Mouse (Mus musculus) central nervous system, embryonic 11.5 days (tissue): Measurements from ENCODE around the gene Anks6. TPM values are rescaled to one million over a fixed set of nuclear protein-coding genes. Genes with fewer than 3 reads are reported as not detected.

Experiments used
- polyA plus RNA-seq: library from polyadenylated mRNA; depleted of rRNA; stranded (reverse); fragments of >200 nt; gene quantifications from 2 replicates; pipeline ENCODE4 v1.2.3, GENCODE M21; 2012; rRNA removed

The Anks6 gene
- polyA plus RNA-seq = 8.9 and 10.8 TPM in 2 replicates

GRCm38 (mm10) chr4:47056791-47057509 is at the start of gene Anks6:
TSS of gene Anks6 (minus strand) at chr4:47057427.

GRCm38 (mm10) chr4:47091493-47092386 is 34.5 kb upstream of the Anks6 start, which contains the start of gene Galnt12:
TSS of gene Galnt12 (plus strand) at chr4:47091909.

GRCm38 (mm10) chr4:46991016-46991958 is 65.9 kb downstream of the Anks6 start, which contains the start of gene Gabbr2:
TSS of gene Gabbr2 (minus strand) at chr4:46991873.

Other genes starting within 250 kb of the Anks6 start
- 0.80 and 0.88 TPM in 2 replicates for gene Gabbr2, start 65.6 kb downstream of the Anks6 start, polyA plus RNA-seq
- 3.6 and 5.3 TPM in 2 replicates for gene Galnt12, start 34.5 kb upstream of the Anks6 start, polyA plus RNA-seq
- gene Col15a1, start 150.7 kb upstream of the Anks6 start, polyA plus RNA-seq = 6.2 and 17.9 TPM in 2 replicates